Mouse (Mus musculus): Measurements from ENCODE around the gene 4930412O13Rik.

DNA sequence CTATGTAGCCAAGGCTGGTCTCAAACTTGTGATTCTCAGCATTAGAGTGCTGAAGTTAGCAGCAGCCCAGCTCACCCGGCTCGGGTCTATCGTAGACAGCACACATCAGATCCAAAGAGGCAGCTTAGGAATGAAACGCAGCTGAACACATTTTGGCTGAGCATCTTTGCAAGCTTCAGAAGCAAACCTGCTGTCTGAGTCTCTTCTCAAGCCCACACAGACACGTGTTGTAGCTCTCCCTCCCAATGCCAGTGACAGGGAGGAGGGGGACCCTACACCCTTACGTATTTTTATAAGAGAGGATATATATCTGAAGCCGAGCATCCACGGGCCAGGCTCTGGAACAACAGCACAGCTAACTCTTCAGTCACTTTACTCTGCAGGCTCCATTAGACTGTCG, 36.5 kb downstream of the 4930412O13Rik start:
- TF ChIP-seq CTCF (IDR thresholded peaks at IDR 0.05; ENCODE audit: extremely low read depth, insufficient read depth, low read length) = no peak
- no peak for TF ChIP-seq POLR2A (IDR thresholded peaks at IDR 0.05; ENCODE audit: extremely low read depth, insufficient read depth, low read length)

Data from cortical plate, adult 2 months (tissue).